Mouse (Mus musculus): ENCODE measurements around the gene Lmtk2.

The Lmtk2 gene

DNA sequence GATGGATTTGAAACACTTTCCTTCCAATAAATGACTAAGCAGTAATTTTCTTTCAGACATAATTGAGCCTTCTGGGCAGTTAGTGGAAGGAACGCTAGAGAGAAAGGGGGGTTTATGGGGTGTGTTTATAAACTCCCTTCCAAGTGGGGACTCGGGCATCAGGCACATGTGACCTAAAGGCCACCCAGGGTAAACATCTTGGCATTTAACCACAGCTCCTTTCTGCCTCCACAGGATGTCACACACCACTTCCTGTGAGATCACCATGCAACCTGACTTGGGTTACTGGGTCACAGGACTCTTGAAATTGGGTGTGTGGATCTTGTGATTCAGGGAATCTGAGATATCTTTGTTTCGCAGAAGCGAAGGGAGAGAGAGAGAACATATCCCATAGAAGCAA is 121.1 kb downstream of the Lmtk2 start:
- DNase-seq, result peak; percentile 72 to 77

DNA sequence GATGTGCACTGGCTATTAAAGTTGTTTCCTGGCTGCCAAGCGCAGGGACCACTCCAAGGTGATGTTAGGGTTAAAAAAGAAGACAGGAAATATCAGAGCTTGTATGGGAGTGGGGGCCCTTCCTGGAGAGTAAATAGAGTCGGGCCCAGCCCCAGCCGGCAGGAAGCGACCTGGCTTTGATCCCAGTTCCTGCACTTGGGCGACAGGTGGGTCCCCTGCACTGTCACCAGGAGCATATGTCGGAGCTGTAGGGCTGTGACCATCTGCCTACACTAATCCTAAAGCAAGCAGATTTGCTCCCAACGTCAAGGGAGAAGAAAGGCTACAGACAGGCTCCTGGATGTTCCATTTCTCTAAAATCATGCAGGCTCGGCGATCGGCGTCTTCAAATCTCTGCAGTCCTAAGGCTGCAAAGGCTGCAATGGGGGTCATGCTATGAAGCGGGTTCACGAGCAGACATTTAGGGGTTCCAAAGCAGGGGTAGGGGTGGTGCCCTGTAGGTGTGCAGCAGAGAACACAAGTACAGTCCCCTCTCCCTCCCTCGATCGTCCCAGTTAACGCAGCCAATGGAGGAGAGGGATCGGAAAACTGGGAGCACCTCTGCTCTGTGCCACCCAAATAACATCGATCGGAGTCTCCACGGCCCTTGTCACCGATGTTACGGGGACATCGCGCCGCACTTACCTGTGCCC is 122.7 kb downstream of the Lmtk2 start:
- DNase-seq, result peak in 1 of 2 experiments; percentile 53

DNA sequence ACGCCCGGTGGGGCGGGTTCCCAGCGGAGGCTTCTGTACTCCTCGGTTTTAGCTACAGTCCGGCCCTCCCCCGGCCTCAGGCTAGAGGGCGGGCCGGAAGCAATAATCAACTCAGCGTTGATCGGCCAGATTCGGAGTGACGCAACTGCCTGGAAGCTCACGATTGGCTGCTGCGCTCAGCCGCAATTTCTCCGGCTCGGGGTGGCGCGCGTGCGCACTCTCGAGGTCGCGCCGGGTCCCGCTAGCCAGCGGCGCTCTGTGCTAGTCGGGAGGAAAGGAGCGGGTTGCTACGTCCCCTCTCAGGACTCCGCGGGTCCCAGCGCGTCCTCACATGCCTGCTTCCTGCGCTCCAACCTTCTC is 123.2 kb downstream of the Lmtk2 start, which contains the start of gene Tecpr1:
TSS of gene Tecpr1 (minus strand) at position 113 of the 360 bp plus-strand sequence.
- DNase-seq, result peak; percentile 92

DNA sequence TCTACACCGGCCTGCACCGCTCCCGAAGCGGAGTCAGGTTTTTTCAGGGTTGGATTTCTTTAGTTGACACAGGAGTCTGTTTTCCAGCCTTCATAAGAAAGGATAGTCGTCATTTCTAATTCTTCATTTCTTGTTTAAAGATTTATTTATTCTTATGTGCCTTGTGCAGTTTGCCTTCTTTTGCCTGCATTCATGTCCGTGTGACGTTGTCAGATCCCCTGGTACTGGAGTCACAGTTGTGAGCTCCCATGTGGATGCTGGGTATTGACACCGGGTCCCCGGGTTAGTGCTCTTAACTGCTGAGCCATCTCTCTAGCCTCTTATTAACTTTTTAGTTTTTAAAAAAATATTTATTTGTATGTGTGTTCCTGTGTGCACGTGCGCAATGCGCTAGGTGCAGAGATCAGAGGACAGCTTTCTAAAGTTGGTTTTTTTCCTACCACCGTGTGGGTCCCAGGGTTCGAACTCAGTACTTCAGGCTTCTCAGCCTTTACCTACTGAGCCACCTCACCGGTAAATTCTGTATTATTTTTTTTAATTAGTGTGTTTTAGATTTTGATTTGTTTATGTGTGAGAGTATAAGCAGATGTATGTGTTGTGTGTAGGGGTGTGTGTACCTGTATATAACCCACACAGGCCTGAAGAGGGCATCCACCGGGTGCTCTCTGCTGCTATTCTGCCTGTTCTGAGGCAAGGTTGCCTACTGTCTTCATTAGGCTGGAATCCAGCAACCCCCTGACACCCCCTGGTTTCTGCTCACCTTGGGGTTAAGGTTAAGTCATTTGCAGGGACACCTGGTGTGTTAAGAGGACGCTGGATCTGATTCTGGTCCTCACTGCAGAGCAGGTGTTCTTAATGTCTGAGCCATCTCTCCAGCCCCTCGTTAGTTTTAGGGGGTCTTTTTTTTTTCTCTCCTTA is 123.9 kb downstream of the Lmtk2 start:
- DNase-seq, result peak in 1 of 2 experiments; percentile 33

DNA sequence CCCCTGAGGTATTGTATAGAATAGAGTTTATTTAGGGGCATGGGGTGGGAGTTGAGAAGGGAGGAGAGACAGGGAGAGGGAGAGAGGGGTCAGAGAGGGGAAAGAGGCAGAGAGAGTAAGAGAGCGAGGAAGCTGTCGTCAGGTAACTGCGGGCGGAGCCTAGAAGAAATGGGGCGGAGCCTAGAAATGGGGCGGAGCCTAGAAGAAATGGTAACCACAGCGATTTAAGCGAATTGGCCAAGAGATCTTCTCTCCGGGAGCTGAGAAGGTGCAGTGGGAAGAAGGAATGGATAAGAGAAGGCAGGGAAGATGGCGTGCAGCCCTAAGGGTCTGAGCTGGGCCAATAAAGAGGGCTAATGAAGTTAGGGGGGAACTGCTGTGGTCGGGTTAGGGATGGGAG is 126.0 kb downstream of the Lmtk2 start:
- DNase-seq, result no peak

DNA sequence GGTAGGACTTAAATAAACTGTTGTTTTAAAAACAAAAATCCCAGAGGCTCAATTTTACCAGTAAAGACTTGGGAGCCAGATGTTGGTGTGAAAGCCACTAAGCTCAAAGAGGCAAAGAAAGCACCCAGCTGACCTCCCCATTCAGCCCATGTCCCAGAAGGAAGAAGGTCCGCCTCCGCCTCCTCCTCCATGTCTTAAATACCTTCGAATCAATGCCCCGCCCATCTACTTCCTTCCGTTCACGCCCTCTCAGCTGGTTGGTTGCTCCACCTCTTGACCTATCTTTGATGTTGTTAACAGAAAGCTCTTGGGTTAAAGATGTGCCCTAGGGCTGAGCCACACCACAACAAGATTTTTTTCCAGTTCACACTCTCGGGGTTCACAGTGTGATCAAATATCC is 130.0 kb downstream of the Lmtk2 start:
- no peak for DNase-seq

DNA sequence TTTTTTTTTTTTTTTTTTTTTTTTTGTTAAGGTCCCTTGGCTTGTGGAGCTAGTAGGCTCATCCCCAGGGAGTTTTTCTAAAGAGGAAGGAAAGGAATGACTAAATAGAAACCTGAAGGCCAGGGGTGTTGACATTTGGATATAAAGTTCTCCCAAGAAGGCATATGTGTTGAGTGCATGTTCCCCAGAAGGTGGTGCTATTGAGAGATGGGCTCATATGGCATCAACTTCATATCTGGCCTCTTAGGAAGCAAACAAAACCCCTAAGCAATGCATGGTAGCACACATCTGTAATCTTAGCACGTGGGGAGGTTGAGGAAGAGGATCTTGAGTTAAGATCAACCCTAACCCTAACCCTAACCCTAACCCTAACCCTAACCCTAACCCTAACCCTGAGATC is 131.2 kb downstream of the Lmtk2 start:
- DNase-seq, result no peak

DNA sequence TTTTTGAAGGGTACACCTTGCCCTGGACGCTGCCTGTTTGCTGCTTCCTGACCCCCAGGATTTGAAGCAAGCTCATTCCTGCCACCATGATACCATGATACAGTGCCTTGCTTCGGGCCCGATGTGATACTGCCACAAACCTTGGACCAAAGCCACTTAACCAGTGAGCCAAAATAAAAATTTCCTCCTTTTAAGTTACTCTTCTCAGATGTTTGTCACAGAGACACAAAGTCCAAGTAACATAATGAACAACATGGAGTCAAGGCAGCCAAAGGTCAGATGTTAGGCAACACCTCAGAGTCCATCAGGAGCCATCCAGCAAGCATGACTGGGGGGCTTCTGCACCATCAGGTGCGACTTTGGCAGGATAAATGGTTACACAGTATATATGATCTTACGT is 132.3 kb downstream of the Lmtk2 start:
- DNase-seq, result no peak

DNA sequence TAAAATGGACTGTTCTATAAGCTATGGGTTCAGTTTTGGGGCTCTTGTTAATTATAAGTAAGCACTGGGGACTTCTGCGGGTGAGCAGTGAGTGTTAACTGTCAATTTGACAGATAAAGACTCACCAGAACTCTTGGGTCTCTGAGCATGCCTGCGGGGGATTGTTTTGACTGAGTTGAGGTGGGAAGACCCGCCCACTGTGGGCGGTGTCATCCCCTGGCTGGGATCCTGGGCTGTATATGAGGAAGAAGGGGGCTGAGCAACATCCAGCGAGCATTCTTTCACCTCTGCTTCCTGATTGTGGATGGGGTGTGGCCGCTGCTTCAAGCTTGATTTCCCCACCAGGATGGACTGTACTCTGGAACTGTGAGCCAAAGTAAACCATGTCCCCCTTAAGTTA is 134.0 kb downstream of the Lmtk2 start:
- DNase-seq, result no peak

DNA sequence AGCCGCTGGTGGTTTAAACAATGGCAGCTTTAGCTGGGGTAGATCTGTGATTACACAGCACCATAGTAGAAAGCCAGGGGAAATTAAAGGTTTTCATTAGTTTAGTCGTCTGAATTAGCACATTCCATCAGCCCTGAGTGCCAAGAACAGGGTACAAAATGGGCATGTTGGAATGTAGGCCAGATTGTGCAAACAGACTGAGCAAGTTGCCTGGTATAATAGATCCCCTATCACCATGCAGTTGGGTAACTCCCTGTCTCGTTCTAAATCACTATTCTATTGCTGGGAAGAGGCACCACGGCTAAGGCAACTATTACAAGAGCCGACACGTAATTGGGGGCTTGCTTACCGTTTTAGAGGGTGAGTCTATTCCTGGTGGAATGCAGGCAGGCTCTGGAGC is 134.5 kb downstream of the Lmtk2 start:
- DNase-seq, result no peak

Measured in B cell, adult 2 months (primary cell).